Mouse (Mus musculus) left cerebral cortex, adult 11 months (tissue): ENCODE measurements around the gene Prrc2b.

Experiments
- DNase-seq: peaks from one replicate; pipeline ENCODE4 v3.0.0; 2022; ENCODE audit warnings: low spot score

The Prrc2b gene

DNA sequence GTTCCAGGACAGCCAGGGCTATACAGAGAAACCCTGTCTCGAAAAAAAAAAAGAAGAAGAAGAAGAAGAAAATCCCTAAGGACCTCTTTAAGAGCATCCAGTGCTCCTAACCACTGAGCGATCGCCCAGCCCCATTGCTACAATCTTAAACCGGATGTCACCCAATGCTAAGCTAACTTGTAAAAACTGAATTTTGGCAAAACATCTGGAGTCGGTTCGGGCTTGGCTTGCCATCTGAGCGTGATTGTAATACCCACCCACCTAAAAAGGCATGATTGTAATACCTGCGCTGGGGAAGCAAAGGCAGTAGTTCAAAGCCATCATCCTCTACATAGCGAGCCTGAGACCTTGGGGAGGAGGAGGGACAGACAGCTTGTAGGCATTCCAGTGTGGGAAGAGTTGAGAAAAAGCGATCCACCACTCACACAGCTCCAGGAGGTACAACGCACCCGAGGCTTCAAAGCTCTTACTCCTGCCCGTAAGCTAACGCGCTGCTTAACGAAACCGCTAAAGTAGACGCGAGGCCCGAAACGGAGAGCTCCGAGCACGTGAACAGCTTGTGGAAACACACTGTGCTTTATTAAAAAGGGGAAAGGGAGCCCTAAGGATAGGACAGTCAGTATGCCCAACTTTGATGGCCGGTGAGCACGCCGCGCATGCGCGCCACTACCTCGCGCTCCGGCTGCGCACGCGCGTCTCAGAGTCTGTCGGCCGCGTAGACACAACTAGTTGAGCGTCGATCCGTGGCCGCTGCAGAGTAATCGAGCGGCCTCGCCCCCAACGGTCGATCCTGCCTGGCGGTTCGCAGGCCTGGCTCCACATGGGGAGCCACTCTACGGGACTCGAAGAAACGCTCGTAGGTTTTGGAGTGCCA, 85.2 kb downstream of the Prrc2b start, which contains the start of gene Pomt1:
Gene Pomt1 (plus strand): TSS at position 705 of the 874 bp plus-strand sequence.
- DNase-seq = peak; percentile 89

DNA sequence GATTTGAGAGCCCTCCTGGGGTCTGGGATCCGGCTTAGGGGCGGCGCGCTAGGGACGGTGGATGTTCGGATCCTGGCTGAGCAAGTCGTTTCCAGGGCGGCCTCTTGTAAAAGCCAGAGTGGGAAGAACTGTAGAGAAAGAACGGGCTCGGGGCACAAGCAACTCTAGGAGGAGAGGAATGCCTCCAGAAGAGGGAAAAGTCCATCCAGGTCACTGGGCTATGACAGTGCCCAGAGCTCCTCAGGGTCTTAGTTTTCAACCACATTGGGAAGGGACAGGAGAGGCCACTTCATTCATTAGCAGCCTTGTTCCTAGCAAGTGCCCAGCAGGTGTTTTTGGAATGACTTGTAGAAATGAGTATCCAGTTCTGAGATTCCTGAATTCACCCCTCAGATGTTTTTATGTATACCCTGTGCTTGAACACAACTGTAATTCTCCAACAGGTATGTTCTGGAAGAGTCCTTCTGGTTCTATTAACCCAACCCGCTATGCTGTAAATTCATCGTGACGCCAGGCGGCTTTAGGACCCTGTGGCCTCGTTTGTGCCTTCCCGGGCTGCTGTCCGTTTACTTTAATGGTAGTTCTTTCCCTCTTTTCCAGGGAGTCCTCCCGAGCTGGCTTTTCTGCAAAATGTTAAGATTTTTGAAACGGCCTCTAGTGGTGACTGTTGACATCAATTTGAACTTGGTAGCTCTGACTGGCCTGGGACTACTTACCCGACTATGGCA, 86.0 kb downstream of the Prrc2b start:
- no peak for DNase-seq

DNA sequence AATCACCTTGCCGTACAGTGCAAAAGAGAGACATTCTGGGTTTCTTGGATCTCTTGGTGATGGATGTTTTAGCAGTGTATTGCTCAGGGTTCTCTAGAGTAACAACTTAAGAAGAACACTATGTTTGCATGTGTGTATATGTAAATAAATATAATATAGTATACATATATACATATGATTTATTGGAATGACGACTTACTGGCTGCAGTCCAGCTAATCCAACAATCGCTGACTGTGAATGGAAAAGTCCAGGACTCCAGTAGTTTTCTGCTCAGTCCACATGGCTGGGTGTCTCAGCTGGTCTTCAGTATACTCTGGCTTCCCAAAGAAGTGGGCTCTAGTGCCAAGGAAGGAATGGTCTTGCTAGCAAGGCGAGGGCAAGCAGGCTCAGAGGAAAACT, 86.7 kb downstream of the Prrc2b start:
- no peak for DNase-seq

DNA sequence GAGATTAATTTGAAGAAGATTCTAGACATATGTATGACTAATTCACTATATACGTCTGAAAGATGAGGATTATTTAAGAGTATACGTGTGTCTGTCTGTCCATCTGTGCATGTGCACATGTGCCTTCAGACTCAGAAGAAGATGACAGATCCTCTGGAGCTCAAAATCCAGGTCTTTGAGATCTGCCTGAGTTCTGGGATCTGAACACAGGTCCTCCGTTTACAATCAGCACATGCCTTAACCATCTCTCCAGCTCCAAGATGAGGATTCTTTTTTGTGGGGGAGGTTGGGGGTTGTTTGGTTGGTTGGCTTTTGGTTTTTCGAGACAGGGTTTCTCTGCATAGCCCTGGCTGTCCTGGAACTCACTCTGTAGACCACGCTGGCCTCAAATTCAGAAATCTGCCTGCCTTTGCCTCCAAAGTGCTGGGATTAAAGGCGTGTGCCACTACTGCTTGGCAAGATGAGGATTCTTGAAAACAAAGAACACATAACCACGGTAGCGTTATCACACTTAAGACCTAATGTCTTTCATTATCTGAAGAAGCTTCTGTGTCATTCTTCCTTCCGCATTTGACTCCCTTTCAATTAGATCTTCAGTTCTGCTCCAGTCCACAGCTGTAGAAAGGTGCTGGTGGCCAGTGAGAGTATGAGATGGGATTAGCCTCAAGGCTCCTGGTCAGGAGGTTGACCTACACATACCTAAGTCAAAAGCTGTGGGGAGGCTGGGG, 88.0 kb downstream of the Prrc2b start:
- DNase-seq = no peak

DNA sequence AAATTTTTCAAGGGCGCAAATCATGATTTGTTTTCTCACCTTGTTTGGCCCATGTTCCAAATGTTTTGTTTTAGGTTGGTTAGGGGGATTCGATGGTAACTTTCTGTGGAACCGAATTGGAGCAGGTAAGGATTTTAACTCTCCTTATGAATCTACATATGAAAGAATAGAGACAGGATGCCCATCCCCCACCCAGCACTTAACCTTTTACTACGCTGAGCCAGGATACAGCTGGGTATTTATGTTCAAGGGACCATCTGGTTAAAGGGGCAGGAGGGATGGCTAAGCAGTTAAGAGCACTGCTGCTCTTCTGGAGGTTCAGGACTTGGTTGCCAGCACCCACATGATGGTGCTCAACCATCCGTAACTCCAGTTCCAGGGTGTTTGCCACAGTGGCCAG, 89.7 kb downstream of the Prrc2b start:
- DNase-seq = no peak

DNA sequence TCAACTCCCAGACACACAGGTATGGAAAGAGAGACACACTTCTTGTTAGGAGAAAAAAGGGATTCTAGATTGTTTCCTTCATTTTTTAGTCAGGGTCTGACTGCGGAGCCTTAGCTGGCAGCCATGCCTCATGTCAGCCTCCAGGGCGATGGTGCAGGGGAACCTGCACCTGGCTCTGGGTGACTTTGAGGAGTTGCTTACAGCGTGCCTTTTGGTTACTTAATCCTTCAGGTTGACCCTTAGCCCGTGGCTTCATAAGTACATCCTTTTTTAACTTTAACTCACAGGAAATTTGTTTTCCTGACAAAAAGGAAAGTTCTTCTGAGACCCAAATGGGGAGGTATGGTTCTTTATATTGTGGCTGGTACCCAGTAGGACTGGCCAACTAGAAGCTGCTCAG, 92.1 kb downstream of the Prrc2b start:
- DNase-seq = no peak

DNA sequence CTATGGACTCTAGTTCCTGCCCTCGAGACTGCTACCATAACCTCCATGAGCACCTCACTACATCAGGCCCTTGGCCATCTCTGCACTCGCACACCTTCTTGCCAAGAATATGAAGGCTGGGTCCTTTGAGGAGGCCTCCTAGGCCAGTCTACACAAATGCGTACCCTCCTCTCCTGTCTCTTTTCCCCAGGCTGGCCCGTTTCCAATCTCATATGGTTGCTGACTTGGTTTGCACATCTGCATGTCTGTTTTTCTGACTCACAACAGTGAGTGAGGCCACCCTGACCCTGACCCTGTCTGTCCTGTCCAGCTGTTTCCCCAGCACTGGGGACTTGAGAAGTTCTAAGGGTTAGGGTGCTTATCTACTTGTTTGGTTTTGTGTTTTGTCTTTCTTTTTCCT, 95.9 kb downstream of the Prrc2b start:
- no peak for DNase-seq

DNA sequence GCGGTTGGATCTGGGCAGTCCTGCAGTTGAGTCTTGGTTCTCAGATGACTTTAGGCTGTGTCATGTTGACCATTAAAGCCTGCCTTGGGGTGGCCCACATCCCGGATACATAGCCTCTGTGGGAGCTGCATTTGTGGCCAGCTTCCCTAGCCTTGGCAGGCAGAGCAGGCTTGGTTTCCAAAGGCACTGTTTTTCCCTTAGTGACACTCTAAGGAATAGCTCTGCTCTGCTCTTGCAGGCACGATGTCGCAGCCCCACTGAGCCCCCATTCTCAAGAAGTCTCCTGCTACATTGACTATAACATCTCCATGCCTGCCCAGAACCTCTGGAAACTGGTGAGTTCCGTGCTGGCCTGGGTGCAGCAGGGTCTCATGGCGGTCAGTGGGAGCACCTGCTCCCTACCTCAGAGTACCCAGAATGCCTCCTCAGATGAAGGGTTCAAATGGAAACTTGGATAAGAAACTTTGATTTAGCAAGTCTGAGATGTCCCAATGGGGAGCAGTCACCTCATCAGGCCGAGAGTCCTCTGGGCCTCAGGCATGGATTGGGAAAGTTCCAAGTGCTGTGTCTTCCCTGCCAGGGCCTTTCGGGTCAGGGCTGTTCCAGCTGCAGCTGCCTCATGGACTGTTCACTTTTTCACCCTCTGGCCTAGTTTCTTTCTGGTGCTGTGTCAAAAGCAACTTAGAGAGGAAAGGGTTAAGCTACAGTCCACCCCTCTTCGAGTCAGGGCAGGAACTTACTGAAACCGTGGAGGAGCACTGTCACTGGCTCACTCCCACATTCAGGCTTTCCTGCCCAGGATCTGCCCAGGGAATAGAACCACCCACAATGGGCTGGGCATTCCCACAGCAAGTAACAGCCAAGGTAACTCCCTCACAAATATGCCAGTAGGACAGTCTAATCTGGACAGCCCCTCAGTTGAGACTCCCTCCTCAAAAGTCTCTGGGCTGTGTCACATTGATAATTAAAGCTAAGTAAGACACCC, 97.8 kb downstream of the Prrc2b start:
- no peak for DNase-seq

DNA sequence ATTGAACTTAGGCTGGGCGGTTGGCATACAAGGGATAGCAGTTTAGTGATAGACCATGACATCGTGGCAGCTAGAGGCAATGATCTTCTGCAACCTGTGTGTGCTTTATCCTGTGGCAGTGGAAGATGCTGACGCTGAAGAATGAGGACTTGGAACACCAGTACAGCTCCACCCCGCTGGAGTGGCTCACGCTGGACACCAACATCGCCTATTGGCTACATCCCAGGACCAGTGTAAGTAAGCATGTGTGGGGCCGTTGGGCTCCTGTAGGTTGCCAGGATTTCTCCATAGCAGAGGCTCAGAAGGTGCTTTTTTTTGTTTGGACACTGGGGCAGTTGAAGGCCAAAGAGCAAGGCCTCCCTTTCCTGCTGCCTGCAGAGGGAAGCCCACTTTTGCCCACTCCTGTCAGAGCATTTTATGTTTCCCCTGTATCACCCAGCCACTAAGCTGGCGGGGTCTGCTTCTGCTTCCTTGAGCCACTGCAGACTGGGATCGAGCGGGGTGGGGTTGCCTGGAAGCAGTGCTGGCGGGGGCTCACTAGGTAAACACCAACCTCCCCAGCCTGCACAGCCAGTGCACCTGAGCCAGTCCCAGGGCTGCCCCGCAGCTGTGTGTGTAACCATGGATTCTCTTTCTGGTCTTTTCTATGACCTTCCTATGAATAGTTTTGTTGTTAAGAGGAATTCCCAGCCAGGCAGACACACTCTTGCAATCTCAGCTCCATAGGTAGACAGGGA, 101.1 kb downstream of the Prrc2b start:
- no peak for DNase-seq

DNA sequence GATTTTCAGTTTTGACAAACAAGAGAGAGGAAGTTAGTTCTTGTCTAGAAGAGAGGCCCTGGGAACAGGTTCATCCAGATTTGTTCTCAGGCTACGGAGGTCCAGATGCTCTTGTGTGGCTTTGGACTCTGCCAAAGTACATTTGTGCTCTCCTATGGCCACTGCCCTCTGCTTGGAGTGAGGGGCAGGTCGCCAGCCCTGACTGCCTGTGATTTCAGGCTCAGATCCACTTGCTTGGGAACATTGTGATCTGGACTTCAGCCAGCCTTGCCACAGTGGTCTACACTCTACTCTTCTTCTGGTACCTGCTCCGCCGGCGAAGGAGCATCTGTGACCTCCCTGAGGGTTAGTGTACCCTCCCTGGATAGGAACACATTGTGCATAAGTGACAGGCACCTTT, 101.8 kb downstream of the Prrc2b start:
- DNase-seq = no peak

DNA sequence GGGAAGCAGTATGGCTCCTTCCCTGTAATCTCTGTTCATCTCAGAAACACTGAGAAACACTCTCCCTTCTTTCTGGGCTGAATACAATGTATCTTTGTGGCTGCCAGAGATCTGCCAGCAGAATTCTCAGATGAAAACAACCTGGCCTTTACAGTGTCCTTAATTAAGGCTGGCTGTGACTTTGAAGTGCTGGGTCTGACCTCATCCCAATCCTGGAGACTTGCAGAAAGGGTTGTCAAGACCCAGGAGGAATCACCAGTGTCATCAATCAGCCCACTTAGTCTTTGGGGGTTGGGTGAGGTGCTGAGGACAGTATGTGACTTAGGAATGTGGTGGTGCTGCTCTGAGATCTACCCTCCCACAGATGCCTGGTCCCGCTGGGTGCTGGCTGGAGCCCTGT, 102.5 kb downstream of the Prrc2b start:
- DNase-seq = no peak

DNA sequence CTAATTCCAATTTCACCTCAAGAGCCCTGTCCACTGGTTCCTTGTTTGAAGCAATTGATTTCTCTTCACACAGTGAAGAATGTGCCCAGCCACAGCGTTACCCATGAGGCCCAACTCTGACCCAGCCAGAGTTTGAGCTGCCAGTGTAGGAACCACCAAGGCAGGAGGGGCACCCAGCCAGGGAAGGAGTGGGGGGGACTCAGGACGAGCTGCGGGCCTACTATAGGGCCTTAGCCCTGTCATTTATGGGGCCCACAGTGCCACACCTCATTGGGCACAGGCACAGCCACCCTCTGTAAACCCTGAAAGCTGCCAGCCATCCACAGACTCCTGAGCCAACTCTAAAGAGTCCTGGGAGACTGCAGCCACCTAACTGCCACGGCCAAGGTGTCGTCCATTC, 103.7 kb downstream of the Prrc2b start:
- no peak for DNase-seq

DNA sequence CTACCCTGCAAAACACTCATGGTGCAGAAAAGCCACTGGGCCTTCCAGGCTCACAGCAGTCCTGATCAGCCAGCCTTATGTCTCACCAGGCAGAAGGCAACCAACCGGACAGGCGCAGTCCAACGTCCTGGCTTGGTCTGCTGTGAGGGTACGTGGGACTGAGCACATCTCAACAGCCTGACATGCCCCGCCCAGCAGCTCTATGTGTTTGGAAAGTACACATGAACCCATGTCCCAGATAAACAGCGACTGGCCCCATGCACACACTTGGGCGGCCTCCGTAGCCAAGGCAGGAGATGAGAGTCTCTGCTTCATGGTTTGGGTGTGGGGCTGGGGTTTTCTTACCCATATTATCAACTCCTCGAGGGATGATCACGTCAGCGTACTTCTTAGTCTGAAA, 105.4 kb downstream of the Prrc2b start:
- no peak for DNase-seq

DNA sequence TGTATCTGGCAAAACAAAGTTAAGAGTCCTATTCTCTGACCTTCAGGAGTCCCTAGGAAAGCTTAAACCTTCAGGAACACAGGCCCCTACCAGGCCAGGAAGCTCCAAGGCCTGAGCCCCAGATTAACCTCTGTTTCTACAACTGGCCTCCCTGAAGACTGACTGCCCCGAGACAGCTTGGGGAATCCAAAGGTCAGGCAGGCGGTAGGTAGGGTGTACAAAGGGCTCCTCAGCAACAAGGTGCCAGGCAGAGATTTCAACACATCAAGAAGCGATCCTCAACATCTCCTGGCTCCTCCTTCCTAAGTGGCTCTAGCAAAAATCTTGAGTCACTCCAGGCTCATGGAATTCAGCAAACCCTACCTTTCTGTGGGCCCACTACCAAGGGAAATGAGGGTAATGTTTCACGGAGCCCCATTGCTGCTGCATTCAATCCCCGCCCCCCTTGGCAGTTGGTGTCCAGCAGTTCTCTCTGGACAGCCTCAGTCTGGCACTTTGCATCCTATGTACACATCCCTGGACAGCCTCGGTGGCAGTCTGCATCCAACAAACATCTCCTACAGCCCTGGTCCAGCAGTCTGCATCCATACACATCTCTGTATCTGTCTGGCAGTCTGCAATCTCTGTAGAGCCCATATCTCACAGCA, 108.1 kb downstream of the Prrc2b start:
- no peak for DNase-seq

DNA sequence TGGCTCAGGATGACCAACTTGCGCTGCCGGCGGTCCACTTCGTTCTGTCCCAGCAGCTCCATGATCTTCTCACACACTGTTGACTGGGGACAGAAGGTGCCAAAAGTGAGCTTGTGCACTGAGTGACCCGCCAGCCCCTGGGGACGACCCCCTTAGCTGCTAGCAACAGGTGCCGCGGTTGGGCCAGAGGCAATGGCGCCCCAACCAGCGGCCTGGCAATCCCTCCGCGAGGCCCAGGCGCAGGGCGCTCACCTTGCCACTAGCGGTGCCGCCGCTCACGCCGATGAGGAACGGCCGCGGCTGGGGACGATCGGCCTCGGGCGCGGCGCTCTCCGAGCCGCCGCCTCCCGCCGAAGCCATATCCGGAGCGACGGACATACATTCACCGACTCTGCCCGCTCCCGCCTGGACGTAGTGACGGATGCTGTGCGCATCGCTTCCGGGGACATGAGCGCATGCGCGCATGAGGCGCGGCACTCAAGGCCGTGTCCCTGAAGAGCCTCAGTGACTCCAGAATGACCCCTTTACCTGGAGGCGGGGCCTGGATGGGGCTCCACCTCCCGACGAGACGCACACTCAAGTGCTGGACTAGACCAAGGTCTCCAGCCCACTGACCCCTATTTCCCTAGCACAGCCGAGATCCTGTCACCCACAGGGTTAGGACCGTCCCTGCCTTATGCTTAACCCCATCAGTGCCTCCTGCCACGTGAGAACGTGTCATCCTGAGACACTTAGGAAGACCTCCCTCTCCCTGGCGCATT, 109.0 kb downstream of the Prrc2b start, which contains the start of gene Uck1:
Gene Uck1 (minus strand): TSS at position 503 of the 761 bp plus-strand sequence.
- peak; percentile 81 for DNase-seq

DNA sequence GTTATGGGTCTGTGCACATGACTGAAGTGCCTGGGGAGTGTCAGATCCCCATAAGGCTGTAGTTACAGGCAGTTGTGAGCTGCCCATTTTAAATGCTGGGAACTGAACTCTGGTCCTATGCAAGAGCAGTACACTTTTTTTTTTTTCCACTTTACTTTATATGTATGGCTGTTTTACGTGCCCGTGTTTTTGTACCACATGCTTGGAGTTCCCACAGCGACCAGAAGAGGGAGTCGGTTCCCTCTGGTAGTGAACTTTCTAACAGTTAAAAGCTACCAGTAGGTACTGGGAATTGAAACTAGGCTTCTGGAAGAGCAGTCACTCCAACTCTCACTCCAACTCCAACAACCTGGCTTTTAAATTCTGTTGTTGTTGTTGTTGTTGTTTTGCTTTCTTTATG, 109.8 kb downstream of the Prrc2b start:
- DNase-seq = no peak

DNA sequence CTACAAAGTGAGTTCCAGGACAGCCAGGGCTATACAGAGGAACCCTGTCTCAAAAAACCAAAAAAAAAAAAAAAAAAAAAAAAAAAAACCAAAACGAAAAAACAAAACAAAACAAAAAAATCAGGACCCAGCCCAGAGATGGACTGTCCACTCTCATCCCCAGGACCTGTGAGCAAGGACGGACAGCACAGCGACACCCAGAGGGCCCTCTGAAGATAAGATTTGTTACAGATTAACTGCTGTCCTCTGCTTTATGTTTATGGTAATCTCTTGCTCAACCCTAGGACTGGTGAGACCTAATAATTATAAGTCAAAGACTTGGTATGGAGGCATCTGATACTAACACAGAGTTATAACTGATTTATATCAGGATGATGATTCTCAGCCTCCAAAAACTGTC, 124.9 kb downstream of the Prrc2b start:
- no peak for DNase-seq

DNA sequence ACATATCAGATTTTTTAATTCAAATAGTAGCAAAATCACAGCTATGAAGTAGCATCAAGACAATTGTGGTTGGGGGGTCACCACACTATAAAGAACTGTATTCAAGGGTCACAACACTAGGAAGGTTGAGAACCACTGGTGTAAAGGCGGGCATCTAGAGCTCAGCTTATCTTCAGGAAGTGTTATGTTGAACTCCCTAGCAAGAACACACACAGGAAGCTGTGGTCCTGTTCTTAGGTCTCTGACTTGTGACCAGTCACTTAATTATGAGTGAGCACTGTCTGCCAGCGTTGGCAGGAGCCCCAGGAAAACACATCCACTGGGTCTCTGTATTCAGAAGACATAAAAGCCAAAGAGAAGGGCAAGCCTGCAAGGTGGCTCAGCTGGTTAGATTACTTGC, 131.4 kb downstream of the Prrc2b start:
- DNase-seq = no peak

DNA sequence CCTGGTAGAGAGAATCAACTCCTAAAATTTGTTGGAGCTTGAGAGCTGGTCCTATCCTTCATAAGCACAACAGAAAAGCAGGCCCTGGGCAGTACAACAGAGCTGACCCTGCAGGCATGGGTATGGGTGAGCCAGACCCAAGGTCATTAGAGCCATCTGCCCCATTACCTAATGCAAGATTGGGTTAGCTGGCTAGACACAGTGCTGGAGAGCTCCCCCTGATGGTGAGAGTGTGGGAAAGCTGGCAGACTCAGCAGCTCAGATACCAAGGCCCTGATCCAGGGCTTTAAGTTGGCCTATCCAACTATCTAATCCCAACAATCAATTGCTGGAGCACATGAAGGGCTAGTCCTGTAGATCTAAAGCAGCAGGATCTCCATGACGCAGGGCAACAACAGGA, 131.8 kb downstream of the Prrc2b start:
- DNase-seq = no peak
